Mouse (Mus musculus) midbrain, embryonic 15.5 days (tissue): ENCODE results near the gene Ugt1a10. TPM values are rescaled to one million over a fixed set of nuclear protein-coding genes. Genes with fewer than 3 reads are reported as not detected.
"Not testable (repeated sequence)": the region's sequence is repeated elsewhere in the genome, so short reads cannot be mapped to it uniquely, and the experiment has no call there.

Experiments
- ATAC-seq: fragments of 200-750 bp; cut with Nextera tagmentation; replicated peaks from 2 replicates; pipeline ENCODE4 v1.8.0; 2017; ENCODE audit warnings: moderate TSS enrichment
- H3K27ac ChIP-seq: fragments of 300-500 bp; sonication (generic); 2 replicates; pipeline ENCODE4 v1.5.1; 2015; ENCODE audit warnings: mild to moderate bottlenecking, inconsistent platforms
- H3K27me3 ChIP-seq: fragments of 300-500 bp; sonication (generic); replicated peaks from 2 replicates; pipeline ENCODE4 v1.6.1; 2015; ENCODE audit warnings: inconsistent platforms
- H3K36me3 ChIP-seq: fragments of 300-500 bp; sonication (generic); replicated peaks from 2 replicates; pipeline ENCODE4 v1.6.1; 2015; ENCODE audit warnings: inconsistent platforms
- H3K4me1 ChIP-seq: fragments of 300-500 bp; sonication (generic); 2 replicates; pipeline ENCODE4 v1.6.1; 2015; ENCODE audit warnings: inconsistent platforms
- H3K4me2 ChIP-seq: fragments of 300-500 bp; sonication (generic); 2 replicates; pipeline ENCODE4 v1.6.1; 2015; ENCODE audit warnings: inconsistent platforms, mild to moderate bottlenecking, moderate library complexity
- H3K4me3 ChIP-seq: fragments of 300-500 bp; sonication (generic); 2 replicates; pipeline ENCODE4 v1.5.1; 2015; ENCODE audit warnings: mild to moderate bottlenecking, inconsistent platforms
- H3K9ac ChIP-seq: fragments of 300-500 bp; sonication (generic); 2 replicates; pipeline ENCODE4 v1.6.1; 2015; ENCODE audit warnings: mild to moderate bottlenecking, inconsistent platforms
- H3K9me3 ChIP-seq: fragments of 300-500 bp; sonication (generic); 2 replicates; pipeline ENCODE4 v1.6.1; 2016; ENCODE audit warnings: inconsistent platforms
- WGBS: fragments of 180-500 bp; shearing (Covaris S2); methylation state at CpG from one replicate; pipeline ENCODE4 v1.1.7; 2015; ENCODE audit warnings: mixed read lengths; 5-methylcytosine and 5-hydroxymethylcytosine counted together
- polyA plus RNA-seq: library from polyadenylated mRNA; unstranded; fragments of >200 nt; fragmentation: Nextera tagmentation; extraction: Ambion mirVana; gene quantifications from 2 replicates; pipeline ENCODE4 v1.2.1, GENCODE M21; 2015

The Ugt1a10 gene
- polyA plus RNA-seq, 1 experiment from 2014 or later = not detected

GRCm38 (mm10) chr1:88223011-88223515, 167.9 kb downstream of the Ugt1a10 start:
- H3K4me1 ChIP-seq, H3K27me3 ChIP-seq, H3K4me3 ChIP-seq, H3K27ac ChIP-seq, H3K9ac ChIP-seq, ATAC-seq, H3K4me2 ChIP-seq, H3K36me3 ChIP-seq: not testable (repeated sequence)
- H3K9me3 ChIP-seq = peaks cover 33% of the 10 kb centered on the region

- no peak overlapping the region for H3K4me2 ChIP-seq
- no peak overlapping the region for H3K27ac ChIP-seq
- H3K4me3 ChIP-seq = no peak overlapping the region
- H3K9me3 ChIP-seq = peaks cover 38% of the 10 kb centered on the region
- H3K27me3 ChIP-seq = no peaks in the 10 kb centered on the region
- WGBS = 49% methylated on average over 1 of the region's 1 CpGs
- H3K36me3 ChIP-seq = no peaks in the 10 kb centered on the region
- no peak overlapping the region for H3K9ac ChIP-seq
- no peaks in the 10 kb centered on the region for H3K4me1 ChIP-seq
- no peak for ATAC-seq
Measured at GRCm38 (mm10) chr1:88223591-88223990, 168.4 kb downstream of the Ugt1a10 start.

DNA sequence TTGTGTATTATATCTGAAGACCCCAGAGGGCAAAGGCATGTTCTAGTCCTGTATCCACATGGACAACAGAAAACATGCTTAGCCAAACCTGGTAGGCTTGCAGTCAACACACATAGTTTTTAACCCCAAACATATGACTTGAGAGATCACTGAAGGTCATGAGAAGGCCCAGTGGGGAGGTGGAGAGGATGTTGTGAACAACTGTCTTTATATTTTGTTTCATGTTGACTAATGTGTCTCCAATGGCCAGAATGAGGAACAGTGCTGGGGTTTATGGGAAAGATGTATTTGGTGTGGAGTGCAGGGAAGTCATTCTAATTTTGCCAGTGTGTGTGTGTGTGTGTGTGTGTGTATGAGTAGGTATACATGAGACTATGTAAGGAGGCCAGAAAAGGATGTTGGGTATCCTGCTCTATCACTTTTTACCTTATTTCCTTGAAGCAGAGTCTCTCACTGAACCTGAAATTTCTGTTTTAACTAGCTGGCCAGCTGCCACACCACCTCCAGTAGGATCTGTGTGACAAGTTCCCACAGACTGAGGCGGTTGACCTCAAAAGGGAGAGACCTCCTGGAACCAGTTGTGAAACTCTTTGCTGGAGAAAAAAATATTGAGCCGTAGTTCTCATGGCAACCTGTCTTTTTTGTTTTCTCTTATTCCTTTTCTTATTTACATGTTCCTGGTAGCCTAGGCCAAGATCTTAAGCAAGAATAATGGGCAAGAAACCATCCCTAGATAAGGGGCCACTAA, 169.0 kb downstream of the Ugt1a10 start:
- H3K27me3 ChIP-seq = no peaks in the 10 kb centered on the region
- H3K4me1 ChIP-seq = no peaks in the 10 kb centered on the region
- H3K4me2 ChIP-seq = no peak overlapping the region
- no peaks in the 10 kb centered on the region for H3K36me3 ChIP-seq
- no peak for ATAC-seq
- 76% methylated on average over 2 of the region's 2 CpGs for WGBS
- H3K27ac ChIP-seq = no peak overlapping the region
- peaks cover 44% of the 10 kb centered on the region for H3K9me3 ChIP-seq
- no peak overlapping the region for H3K4me3 ChIP-seq
- no peak overlapping the region for H3K9ac ChIP-seq

- not testable (repeated sequence) for H3K4me3 ChIP-seq, H3K27ac ChIP-seq, H3K4me1 ChIP-seq, H3K27me3 ChIP-seq, ATAC-seq, H3K9ac ChIP-seq, H3K36me3 ChIP-seq, H3K4me2 ChIP-seq
- 42% methylated on average over 2 of the region's 2 CpGs for WGBS
- peaks cover 55% of the 10 kb centered on the region for H3K9me3 ChIP-seq
Measured at GRCm38 (mm10) chr1:88225301-88225700, 170.1 kb downstream of the Ugt1a10 start.

- H3K4me3 ChIP-seq = no peak overlapping the region
- no peak overlapping the region for H3K4me2 ChIP-seq
- peaks cover 59% of the 10 kb centered on the region for H3K9me3 ChIP-seq
- H3K27me3 ChIP-seq = no peaks in the 10 kb centered on the region
- no peaks in the 10 kb centered on the region for H3K36me3 ChIP-seq
- no peak overlapping the region for H3K27ac ChIP-seq
- no peaks in the 10 kb centered on the region for H3K4me1 ChIP-seq
- ATAC-seq = no peak
- H3K9ac ChIP-seq = no peak overlapping the region
Measured at GRCm38 (mm10) chr1:88225741-88226140, 170.6 kb downstream of the Ugt1a10 start.

DNA sequence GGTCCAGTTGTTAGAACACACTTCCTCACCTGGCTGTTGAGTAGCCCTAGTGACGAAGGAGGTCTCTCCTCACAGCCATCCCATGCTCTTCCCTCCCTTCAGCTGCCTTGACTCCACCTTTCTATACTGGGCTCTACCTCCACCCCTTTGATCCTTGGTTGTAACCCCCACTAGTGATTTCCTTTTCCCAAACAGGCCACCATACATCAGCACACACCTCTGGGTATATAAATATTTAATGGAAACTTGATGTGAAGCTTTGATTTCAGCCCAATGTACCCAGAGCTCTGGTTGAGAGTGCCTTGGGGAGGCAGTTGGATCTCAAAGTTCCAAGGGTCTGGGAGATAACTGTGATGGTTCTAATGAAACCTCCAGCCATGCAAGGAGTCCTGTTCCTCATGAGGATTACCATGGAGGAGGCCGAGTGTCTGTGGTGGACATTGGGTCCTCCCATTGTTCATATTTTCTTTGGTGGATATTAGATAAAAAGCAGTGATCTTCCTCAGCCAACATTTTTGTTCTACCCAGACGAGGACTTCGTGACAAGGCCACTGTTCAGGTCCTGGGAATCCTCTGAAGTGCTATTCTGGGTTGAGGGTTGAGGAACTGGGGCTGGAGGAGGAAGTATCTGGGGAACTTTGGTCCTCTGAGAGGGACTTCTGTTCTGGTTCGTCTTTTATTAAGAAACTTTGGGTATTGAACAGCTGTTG, 171.6 kb downstream of the Ugt1a10 start, which contains the start of gene Mroh2a:
Gene Mroh2a, plus strand, starts transcription at position 317 of the 710 bp plus-strand sequence.
- H3K4me3 ChIP-seq = no peak within 1 kb of the TSS
- H3K27me3 ChIP-seq = no peaks in the 10 kb centered on the region
- H3K4me2 ChIP-seq = no peak within 1 kb of the TSS
- H3K9me3 ChIP-seq = peaks cover 69% of the 10 kb centered on the region
- H3K36me3 ChIP-seq = no peaks in the 10 kb centered on the region
- H3K27ac ChIP-seq = no peak within 1 kb of the TSS
- 54% methylated on average over 5 of the region's 5 CpGs for WGBS
- H3K9ac ChIP-seq = no peak within 1 kb of the TSS
- H3K4me1 ChIP-seq = no peaks in the 10 kb centered on the region
- no peak for ATAC-seq

DNA sequence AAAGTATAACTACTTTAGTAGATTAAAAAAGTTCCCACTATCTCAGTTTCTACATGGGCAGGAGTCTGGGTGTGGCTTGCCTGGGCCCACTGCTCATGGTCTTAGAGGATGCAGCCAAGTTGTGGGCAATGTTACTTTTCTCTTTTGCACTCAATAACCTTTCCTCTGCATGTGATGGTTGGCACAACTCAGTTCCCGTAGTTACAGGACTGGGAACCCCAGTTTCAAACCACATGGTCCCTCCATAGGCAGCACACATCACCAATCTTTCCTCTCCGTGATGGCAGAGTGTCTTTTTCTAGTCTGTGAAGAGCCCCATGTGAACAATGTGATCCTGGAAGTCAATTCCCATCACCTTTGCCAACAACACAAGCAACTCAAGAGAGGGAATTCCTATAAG, 172.3 kb downstream of the Ugt1a10 start:
- Histone ChIP-seq H3K9me3 (peaks cover 72% of the 10 kb centered on the region), H3K9ac (no peak overlapping the region), H3K4me3 (no peak overlapping the region), H3K27ac (no peak overlapping the region), H3K36me3 (no peaks in the 10 kb centered on the region), H3K4me2 (no peak overlapping the region), H3K4me1 (no peaks in the 10 kb centered on the region), H3K27me3 (no peaks in the 10 kb centered on the region)
- WGBS = 58% methylated on average over 2 of the region's 2 CpGs
- no peak for ATAC-seq

GRCm38 (mm10) chr1:88228121-88228520, 172.9 kb downstream of the Ugt1a10 start:
- Histone ChIP-seq H3K27me3 (no peaks in the 10 kb centered on the region), H3K9me3 (peaks cover 78% of the 10 kb centered on the region), H3K4me3 (no peak overlapping the region), H3K4me1 (no peaks in the 10 kb centered on the region), H3K27ac (no peak overlapping the region), H3K4me2 (no peak overlapping the region), H3K9ac (no peak overlapping the region), H3K36me3 (no peaks in the 10 kb centered on the region)
- 71% methylated on average over 7 of the region's 7 CpGs for WGBS
- no peak for ATAC-seq

DNA sequence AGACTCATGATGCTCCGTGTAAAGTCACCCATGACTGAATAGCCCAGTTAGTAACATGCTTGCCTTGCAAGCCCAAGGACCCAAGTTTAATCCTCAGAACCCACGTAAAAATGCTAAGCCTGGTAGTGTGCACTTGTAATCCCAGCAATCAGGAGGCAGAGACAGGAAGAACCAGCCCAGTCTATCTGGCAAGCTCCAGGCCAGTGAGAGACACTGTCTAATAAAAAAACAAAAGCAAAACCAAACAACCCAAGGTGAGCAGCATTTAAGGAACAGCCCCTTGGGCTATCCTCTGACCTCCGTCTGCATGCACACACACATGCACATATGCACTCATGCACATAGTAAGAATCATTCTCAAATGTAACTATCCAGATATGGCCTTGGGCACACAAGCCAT, 174.4 kb downstream of the Ugt1a10 start:
- no peaks in the 10 kb centered on the region for H3K36me3 ChIP-seq
- H3K27ac ChIP-seq = no peak overlapping the region
- no peak overlapping the region for H3K4me3 ChIP-seq
- H3K4me2 ChIP-seq = no peak overlapping the region
- H3K4me1 ChIP-seq = no peaks in the 10 kb centered on the region
- H3K9me3 ChIP-seq = peaks cover 91% of the 10 kb centered on the region
- no peak overlapping the region for H3K9ac ChIP-seq
- 79% methylated on average over 3 of the region's 3 CpGs for WGBS
- no peaks in the 10 kb centered on the region for H3K27me3 ChIP-seq
- ATAC-seq = no peak

DNA sequence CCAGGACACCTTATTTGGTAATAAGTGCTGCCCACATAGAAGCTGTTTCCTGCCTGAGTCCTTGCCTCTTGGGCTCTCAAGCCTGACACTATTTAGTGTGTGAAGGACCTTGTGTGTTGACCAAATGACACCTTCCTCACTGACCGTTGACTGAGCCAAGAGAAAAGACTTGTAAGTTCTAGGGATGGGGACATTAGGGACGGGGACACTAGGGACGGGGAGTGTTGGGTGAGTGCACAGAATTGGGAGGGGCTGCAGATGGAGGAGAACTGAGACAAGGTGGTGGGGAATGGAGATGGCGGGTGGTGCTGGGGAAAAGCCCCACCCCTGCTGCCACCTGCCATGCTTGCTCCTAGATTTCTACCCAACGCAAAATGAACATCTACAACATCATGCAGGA, 174.8 kb downstream of the Ugt1a10 start:
- Histone ChIP-seq H3K36me3 (no peaks in the 10 kb centered on the region), H3K27me3 (no peaks in the 10 kb centered on the region), H3K9ac (no peak overlapping the region), H3K9me3 (peaks cover 95% of the 10 kb centered on the region), H3K27ac (no peak overlapping the region), H3K4me2 (no peak overlapping the region), H3K4me3 (no peak overlapping the region), H3K4me1 (no peaks in the 10 kb centered on the region)
- 0 out of 2 replicates have a peak, but pooled peaks have one; percentile 12 for ATAC-seq
- 84% methylated on average over 5 of the region's 5 CpGs for WGBS

GRCm38 (mm10) chr1:88230421-88230820, 175.2 kb downstream of the Ugt1a10 start:
- H3K27me3 ChIP-seq = no peaks in the 10 kb centered on the region
- H3K9ac ChIP-seq = no peak overlapping the region
- no peaks in the 10 kb centered on the region for H3K36me3 ChIP-seq
- no peaks in the 10 kb centered on the region for H3K4me1 ChIP-seq
- H3K4me2 ChIP-seq = no peak overlapping the region
- no peak overlapping the region for H3K27ac ChIP-seq
- H3K9me3 ChIP-seq = peaks cover 98% of the 10 kb centered on the region
- no peak overlapping the region for H3K4me3 ChIP-seq
- WGBS = 74% methylated on average over 7 of the region's 7 CpGs
- ATAC-seq = no peak

DNA sequence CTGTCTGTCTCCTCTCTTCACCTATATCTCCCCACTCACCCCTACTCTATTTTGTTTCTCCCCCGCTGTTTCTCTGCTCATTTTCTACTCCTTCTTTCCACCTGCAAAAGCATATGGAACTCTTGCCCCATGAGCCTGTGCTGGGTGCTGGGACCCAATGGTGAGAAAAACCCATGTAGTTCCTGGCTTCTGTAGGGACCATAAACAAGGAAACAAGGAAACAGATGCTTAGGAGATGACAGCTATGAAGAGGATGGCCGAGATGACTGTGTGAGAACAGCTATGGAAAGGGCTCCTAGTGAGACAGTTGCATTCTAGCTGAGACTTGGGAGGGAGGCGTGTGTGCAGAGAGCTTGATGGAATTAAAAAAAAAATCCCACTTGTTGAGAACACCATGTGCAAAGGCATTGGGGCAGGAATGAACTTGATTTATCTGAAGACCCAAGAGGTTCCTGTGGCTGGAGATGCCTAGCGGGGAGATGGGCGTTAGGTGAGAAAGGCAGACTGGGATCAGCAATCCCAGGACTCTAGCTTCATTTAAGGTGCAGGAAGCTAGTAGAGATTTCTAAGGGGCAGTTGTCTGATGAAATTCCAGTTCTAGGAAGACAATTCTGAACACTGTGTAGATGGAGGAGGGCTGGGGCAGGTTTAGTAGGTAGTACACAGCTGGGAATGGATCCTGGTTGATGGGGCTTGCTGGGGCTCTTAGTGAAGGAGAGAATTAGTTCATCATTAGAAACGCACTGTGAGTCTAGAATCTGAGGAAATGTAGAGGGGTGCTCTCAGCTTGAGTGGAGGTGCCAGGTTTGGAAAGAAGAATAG, 176.0 kb downstream of the Ugt1a10 start:
- Histone ChIP-seq H3K4me3 (no peak overlapping the region), H3K27me3 (no peaks in the 10 kb centered on the region), H3K9ac (no peak overlapping the region), H3K4me2 (no peak overlapping the region), H3K4me1 (no peaks in the 10 kb centered on the region), H3K36me3 (no peaks in the 10 kb centered on the region), H3K9me3 (peaks cover 97% of the 10 kb centered on the region), H3K27ac (no peak overlapping the region)
- 75% methylated on average over 6 of the region's 6 CpGs for WGBS
- ATAC-seq = no peak
